Mouse (Mus musculus) heart, embryonic 15.5 days (tissue): ENCODE results near the gene AI182371. TPM values are rescaled to one million over a fixed set of nuclear protein-coding genes. Genes with fewer than 3 reads are reported as not detected.

Experiments
- ATAC-seq: fragments of 200-750 bp; cut with Nextera tagmentation; replicated peaks from 2 replicates; pipeline ENCODE4 v1.8.0; 2017; ENCODE audit warnings: low read depth, moderate TSS enrichment; ENCODE audit not compliant: insufficient number of reproducible peaks, insufficient read depth, low FRiP score
- H3K27ac ChIP-seq: fragments of 300-500 bp; sonication (generic); 2 replicates; pipeline ENCODE4 v1.5.1; 2015; ENCODE audit warnings: mild to moderate bottlenecking, inconsistent platforms
- H3K27me3 ChIP-seq: fragments of 300-500 bp; sonication (generic); 2 replicates; pipeline ENCODE4 v1.6.1; 2015; ENCODE audit warnings: inconsistent platforms
- H3K36me3 ChIP-seq: fragments of 300-500 bp; sonication (generic); 2 replicates; pipeline ENCODE4 v1.6.1; 2015; ENCODE audit warnings: mild to moderate bottlenecking, inconsistent platforms
- H3K4me1 ChIP-seq: fragments of 300-500 bp; sonication (generic); replicated peaks from 2 replicates; pipeline ENCODE4 v1.6.1; 2015; ENCODE audit warnings: inconsistent platforms
- H3K4me2 ChIP-seq: fragments of 300-500 bp; sonication (generic); 2 replicates; pipeline ENCODE4 v1.6.1; 2015; ENCODE audit warnings: inconsistent platforms, mild to moderate bottlenecking, moderate library complexity
- H3K4me3 ChIP-seq: fragments of 300-500 bp; sonication (generic); 2 replicates; pipeline ENCODE4 v1.5.1; 2015; ENCODE audit warnings: mild to moderate bottlenecking, inconsistent platforms
- H3K9ac ChIP-seq: fragments of 300-500 bp; sonication (generic); 2 replicates; pipeline ENCODE4 v1.6.1; 2015; ENCODE audit warnings: mild to moderate bottlenecking, inconsistent platforms
- H3K9me3 ChIP-seq: fragments of 300-500 bp; sonication (generic); replicated peaks from 2 replicates; pipeline ENCODE4 v1.6.1; 2016; ENCODE audit warnings: inconsistent platforms
- WGBS: fragments of 180-500 bp; shearing (Covaris S2); methylation state at CpG from one replicate; pipeline ENCODE4 v1.1.7; 2015; ENCODE audit warnings: mixed read lengths; 5-methylcytosine and 5-hydroxymethylcytosine counted together
- polyA plus RNA-seq: library from polyadenylated mRNA; unstranded; fragments of >200 nt; fragmentation: Nextera tagmentation; extraction: Ambion mirVana; gene quantifications from 2 replicates; pipeline ENCODE4 v1.2.1, GENCODE M21; 2015

The AI182371 gene
- polyA plus RNA-seq, result 0.19 and 0.58 TPM in 2 replicates

DNA sequence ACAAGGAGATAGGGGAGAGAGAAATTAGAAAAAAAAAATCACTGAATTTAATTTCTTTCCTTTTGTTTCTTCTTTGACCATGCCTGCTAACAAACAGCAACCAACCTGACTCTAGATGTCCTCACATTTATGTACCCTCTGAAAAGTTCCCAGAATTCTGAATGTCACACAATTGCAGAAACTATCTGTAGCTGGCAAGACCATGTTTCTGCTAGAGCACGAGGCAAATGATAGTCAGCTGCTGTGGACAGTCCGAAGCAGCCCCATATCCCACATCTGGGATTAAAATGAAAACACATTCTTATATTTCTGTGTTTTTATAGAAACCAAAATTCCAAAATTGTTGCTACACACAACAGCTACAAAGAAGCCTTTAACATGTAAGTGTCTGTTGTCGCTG, at the start of gene AI182371:
TSS of gene AI182371 (minus strand) at position 101 of the 400 bp plus-strand sequence.
- H3K36me3 ChIP-seq, result no peaks in the 10 kb centered on the region
- H3K9me3 ChIP-seq, result no peaks in the 10 kb centered on the region
- peaks cover 4% of the 10 kb centered on the region for H3K4me1 ChIP-seq
- no peaks in the 10 kb centered on the region for H3K27me3 ChIP-seq
- WGBS, result 90% methylated on average over 3 of the region's 3 CpGs
- H3K4me3 ChIP-seq, result no peak within 1 kb of the TSS
- H3K27ac ChIP-seq, result no peak within 1 kb of the TSS
- H3K4me2 ChIP-seq, result no peak within 1 kb of the TSS
- no peak for ATAC-seq
- no peak within 1 kb of the TSS for H3K9ac ChIP-seq

DNA sequence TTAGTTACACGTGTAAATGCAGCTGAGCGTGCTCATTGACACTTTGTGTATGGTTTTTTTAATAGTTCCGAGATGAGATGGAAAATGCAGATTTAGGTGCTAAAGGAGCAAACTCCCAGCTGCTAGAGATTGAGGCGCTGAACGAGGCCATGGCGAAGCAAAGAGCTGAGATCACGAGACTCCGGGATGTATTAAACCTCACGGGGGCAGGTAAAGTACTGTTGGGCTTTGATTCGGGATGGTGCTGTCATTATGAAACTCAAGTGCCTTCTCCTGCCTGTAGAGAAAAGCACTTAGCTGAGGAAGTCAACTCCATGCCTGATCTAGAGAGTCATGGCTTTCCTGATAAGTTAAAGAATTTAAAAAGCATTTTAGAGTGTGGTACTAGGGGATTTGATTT, 47.5 kb upstream of the AI182371 start:
- Histone ChIP-seq H3K9me3 (no peaks in the 10 kb centered on the region), H3K9ac (no peak overlapping the region), H3K27me3 (no peaks in the 10 kb centered on the region), H3K36me3 (peaks cover 94% of the 10 kb centered on the region), H3K4me3 (no peak overlapping the region), H3K27ac (no peak overlapping the region), H3K4me1 (peaks cover 10% of the 10 kb centered on the region; the same call in 1 of the 2 replicates), H3K4me2 (no peak overlapping the region)
- no peak for ATAC-seq
- WGBS, result 86% methylated on average over 10 of the region's 10 CpGs

DNA sequence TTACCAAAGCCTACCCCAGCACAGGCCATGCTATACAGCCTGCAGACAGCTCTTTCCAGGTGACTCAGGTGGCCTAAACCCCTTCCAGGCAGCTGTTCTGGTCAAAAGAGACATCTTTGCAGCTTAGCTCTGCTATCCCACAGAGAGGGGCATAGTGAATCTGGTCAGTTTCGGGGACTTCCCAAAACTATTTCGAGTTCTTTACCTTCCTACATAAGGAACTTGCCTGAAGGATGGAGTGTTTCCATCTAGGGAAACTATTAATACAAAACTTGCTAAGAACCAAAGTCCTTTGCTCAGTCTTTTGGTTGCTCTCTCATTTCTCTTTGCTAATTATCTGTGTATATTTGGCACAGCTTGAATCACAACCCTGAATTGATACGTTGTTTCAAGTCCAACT, 40.3 kb upstream of the AI182371 start:
- Histone ChIP-seq H3K4me2 (no peak overlapping the region), H3K27ac (no peak overlapping the region), H3K9ac (no peak overlapping the region), H3K9me3 (no peaks in the 10 kb centered on the region), H3K4me3 (no peak overlapping the region), H3K4me1 (peaks cover 3% of the 10 kb centered on the region; the same call in 1 of the 2 replicates), H3K27me3 (no peaks in the 10 kb centered on the region), H3K36me3 (peaks cover 87% of the 10 kb centered on the region)
- WGBS, result 96% methylated on average over 3 of the region's 3 CpGs
- no peak for ATAC-seq

DNA sequence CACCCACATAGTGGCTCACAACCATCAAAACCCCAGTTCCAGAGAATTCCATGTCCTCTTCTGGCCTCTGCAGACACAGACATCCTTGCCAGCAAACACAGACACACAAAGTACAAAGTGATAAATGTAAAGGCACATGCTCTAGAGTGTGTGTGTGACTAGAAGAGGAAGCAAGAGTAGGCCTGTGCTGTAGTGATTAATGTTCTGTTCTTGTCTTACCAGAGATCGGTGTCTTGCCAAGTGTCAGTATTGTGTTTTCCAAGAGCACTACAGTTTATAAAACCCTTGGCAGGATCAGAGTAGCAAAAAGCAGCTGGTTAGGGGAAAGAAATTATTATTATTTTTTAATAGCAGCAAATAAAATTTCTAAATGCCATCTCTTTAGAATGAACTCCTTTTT, 37.2 kb upstream of the AI182371 start:
- H3K36me3 ChIP-seq, result peaks cover 78% of the 10 kb centered on the region
- H3K4me3 ChIP-seq, result no peak overlapping the region
- H3K27ac ChIP-seq, result no peak overlapping the region
- no peak for ATAC-seq
- H3K4me1 ChIP-seq, result no peaks in the 10 kb centered on the region
- no peak overlapping the region for H3K4me2 ChIP-seq
- no peak overlapping the region for H3K9ac ChIP-seq
- no peaks in the 10 kb centered on the region for H3K9me3 ChIP-seq
- WGBS, result 92% methylated on average over 1 of the region's 1 CpGs
- H3K27me3 ChIP-seq, result no peaks in the 10 kb centered on the region

DNA sequence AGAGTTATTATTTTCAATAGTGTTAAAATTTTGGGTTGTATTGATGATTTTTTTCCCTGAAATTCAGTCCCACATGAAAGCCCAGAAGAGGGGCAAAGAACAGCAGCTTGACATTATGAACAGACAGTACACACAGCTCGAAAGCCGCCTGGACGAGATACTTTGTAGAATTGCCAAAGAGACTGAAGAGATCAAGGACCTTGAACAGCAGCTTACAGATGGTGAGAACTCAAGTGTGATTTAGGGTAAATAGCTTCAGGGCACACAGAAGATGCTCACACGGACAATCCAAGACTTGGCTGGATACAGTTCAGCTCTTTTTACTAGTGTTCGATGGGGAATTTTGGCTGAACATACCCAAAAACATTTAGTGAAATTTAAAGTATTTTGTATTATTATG, 32.5 kb upstream of the AI182371 start:
- H3K9ac ChIP-seq, result no peak overlapping the region
- no peak overlapping the region for H3K4me3 ChIP-seq
- H3K27me3 ChIP-seq, result no peaks in the 10 kb centered on the region
- H3K36me3 ChIP-seq, result peaks cover 37% of the 10 kb centered on the region
- no peak for ATAC-seq
- WGBS, result 87% methylated on average over 5 of the region's 5 CpGs
- H3K4me2 ChIP-seq, result no peak overlapping the region; the same call in 1 of the 2 replicates
- no peaks in the 10 kb centered on the region for H3K9me3 ChIP-seq
- H3K27ac ChIP-seq, result no peak overlapping the region
- peaks cover 15% of the 10 kb centered on the region for H3K4me1 ChIP-seq

DNA sequence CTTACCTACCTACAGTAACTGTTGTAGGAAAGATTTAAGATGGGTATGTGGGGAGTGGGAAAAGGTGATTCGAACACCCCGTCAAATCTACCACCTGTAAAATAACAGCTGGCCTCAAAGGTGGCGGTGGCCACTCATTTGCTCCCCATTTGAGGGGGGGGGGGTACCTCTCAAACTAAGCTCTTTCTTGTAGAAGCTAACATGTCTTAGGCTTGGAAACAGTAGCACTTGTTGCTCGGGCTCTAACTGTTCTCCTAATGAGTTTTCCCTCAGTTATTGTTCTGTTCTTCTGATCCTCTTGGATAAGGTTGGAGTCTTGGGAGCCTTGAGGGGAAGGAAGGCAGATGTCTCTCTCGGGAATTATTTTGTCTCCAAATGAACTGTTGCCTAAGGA, 31.3 kb upstream of the AI182371 start:
- Histone ChIP-seq H3K27me3 (no peaks in the 10 kb centered on the region), H3K36me3 (peaks cover 29% of the 10 kb centered on the region), H3K27ac (peak overlapping the region; percentile 83), H3K9me3 (no peaks in the 10 kb centered on the region), H3K4me3 (peak overlapping the region; percentile 55), H3K9ac (peak overlapping the region; percentile 59), H3K4me1 (peaks cover 19% of the 10 kb centered on the region), H3K4me2 (peak overlapping the region; percentile 82)
- no peak for ATAC-seq
- WGBS, result 6% methylated on average over 5 of the region's 5 CpGs

DNA sequence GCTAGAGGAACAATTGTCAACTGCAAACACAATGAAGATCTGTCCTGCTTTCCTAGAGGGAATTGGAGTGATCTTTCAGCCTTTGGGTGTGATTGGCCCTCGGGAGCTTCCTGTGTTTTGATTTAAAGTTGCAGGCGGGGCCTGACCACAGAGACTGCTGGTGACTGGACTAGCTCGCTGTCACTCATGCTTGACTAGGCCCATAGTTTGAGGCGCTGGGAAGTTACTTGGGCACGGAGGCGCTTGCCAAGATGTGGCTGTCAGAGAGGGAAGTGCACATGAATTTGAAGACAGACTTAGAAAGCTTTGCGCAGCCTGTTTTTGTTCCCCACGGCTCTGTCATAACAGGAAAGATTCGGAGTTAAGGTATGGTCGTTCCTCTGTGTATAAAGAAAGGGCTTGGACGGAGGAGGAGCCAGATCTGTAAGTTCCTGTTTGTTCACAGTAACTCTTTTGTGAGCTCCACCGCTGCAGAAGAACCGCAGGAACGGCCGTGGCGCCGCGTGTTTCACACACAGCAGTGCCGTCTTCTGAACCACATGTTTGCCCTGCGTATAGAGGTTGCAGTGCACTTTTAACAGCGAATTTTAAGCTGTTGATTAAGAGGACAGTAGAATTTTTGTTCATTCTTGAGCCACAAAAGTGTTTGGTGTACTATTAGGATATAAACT, 30.8 kb upstream of the AI182371 start:
- Histone ChIP-seq H3K4me3 (peak overlapping the region; percentile 55), H3K27me3 (no peaks in the 10 kb centered on the region), H3K4me2 (peak overlapping the region; percentile 82), H3K9ac (peak overlapping the region; percentile 59), H3K27ac (peak overlapping the region; percentile 83), H3K36me3 (peaks cover 29% of the 10 kb centered on the region), H3K4me1 (peaks cover 19% of the 10 kb centered on the region), H3K9me3 (no peaks in the 10 kb centered on the region)
- ATAC-seq, result peak; percentile 99
- 0% methylated on average over 21 of the region's 21 CpGs for WGBS

DNA sequence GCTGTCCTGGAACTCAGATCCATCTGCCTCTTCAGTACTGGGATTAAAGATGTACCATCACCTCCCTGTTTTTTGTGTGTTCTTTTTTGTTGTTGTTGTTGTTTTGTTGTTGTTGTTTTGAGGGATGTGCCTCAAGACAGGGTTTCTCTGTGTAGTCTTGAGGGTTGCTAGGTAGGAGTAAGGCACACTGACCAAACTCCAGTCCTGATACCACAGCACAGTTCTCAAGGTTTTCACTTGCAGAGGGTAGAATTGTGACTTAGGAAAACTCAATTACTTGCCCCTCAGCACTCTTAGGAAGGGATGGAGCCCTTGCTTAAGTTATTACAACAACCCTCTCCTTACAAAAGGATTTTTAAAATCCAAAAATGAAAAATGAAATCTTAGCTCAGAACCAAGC, 30.1 kb upstream of the AI182371 start:
- H3K9me3 ChIP-seq, result no peaks in the 10 kb centered on the region
- peak overlapping the region; percentile 33; the same call in 1 of the 2 replicates for H3K9ac ChIP-seq
- H3K4me3 ChIP-seq, result peak overlapping the region; percentile 55
- H3K4me2 ChIP-seq, result peak overlapping the region; percentile 82
- no peak for ATAC-seq
- H3K27me3 ChIP-seq, result no peaks in the 10 kb centered on the region
- peaks cover 19% of the 10 kb centered on the region for H3K4me1 ChIP-seq
- H3K27ac ChIP-seq, result peak overlapping the region; percentile 83
- H3K36me3 ChIP-seq, result peaks cover 29% of the 10 kb centered on the region

DNA sequence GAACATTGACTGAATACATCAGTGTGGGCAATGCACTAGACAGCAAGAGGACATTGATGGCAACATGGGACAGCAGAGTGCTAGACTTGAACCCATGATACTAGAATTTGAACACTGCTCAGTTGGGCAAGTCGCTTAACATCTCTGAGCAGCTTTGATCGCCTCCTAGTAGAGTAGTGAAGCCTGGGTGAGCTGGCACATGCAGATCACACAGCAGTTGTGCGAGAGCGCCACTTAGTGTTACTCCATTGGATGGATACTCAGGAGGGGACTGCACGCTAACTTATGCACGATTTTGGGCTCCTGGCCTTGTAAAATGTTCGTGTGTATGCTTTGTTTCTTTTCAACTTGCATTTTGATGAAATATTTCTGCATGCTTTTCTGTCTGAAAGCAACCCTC, 23.4 kb upstream of the AI182371 start:
- no peaks in the 10 kb centered on the region for H3K27me3 ChIP-seq
- 76% methylated on average over 7 of the region's 7 CpGs for WGBS
- H3K4me3 ChIP-seq, result no peak overlapping the region
- no peak for ATAC-seq
- H3K9ac ChIP-seq, result no peak overlapping the region
- 0 out of 2 replicates have a peak, but pooled peaks cover 6% of the 10 kb centered on the region for H3K4me1 ChIP-seq
- peaks cover 19% of the 10 kb centered on the region for H3K36me3 ChIP-seq
- no peak overlapping the region for H3K4me2 ChIP-seq
- no peaks in the 10 kb centered on the region for H3K9me3 ChIP-seq
- no peak overlapping the region for H3K27ac ChIP-seq

DNA sequence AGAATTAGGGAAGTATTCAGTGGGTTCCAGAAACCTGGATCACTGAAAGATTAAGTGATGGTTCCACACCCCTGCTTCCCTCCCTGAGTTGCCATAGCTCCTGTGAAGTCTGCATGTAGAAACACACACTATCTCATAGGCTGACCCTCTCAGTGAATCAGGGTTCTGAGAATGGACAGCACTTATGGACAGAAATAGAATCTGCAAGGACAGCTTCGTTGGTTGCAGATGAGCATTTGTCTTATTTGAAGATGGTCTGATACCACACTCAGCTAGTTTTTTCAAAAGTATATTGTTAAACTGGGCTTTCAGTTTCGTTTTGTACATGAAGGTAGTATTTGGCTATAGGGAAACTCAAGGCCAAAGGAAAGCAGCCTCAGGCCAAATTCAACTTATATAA, 9.2 kb upstream of the AI182371 start:
- no peaks in the 10 kb centered on the region for H3K36me3 ChIP-seq
- peak overlapping the region; percentile 79; the same call in 1 of the 2 replicates for H3K4me3 ChIP-seq
- H3K4me1 ChIP-seq, result peaks cover 8% of the 10 kb centered on the region
- 51% methylated on average over 2 of the region's 2 CpGs for WGBS
- no peaks in the 10 kb centered on the region for H3K27me3 ChIP-seq
- H3K27ac ChIP-seq, result no peak overlapping the region
- H3K9me3 ChIP-seq, result no peaks in the 10 kb centered on the region
- no peak overlapping the region for H3K9ac ChIP-seq
- no peak for ATAC-seq
- peak overlapping the region; percentile 83 for H3K4me2 ChIP-seq

DNA sequence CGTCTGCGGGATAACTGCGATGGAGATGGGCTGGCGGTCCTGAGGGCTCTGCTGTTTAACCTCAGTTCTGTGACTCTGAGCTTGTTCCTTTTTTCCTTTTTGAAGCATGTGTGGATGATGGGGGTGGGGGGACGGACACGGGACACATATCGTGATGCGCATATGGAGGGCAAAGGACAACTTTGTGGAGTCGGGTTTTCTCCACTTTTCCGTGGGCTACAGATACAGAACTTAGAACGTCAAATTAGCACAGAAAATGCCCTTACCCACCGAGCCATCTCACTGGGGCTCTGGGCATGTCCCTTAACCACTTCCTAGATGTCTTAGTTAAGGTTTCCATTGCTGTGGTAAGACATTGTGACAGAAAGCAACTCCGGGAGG, 8.6 kb upstream of the AI182371 start:
- Histone ChIP-seq H3K4me1 (peaks cover 8% of the 10 kb centered on the region), H3K27me3 (no peaks in the 10 kb centered on the region), H3K9me3 (no peaks in the 10 kb centered on the region), H3K27ac (peak overlapping the region; percentile 80), H3K36me3 (no peaks in the 10 kb centered on the region), H3K4me2 (peak overlapping the region; percentile 83), H3K4me3 (peak overlapping the region; percentile 79), H3K9ac (peak overlapping the region; percentile 78)
- ATAC-seq, result no peak
- 2% methylated on average over 13 of the region's 13 CpGs for WGBS
